Mouse (Mus musculus) erythroblast, embryonic 14.5 days (primary cell): ENCODE results near the gene Ntng1.

Experiments
- GATA1 ChIP-seq: IDR thresholded peaks from 2 replicates; pipeline ENCODE4 v1.6.1; 2012; ENCODE audit warnings: low read length, inconsistent platforms, mixed read lengths
- TAL1 ChIP-seq: IDR thresholded peaks from 3 replicates; pipeline ENCODE4 v1.6.1; 2012; ENCODE audit warnings: low read length, inconsistent platforms, mixed read lengths

DNA sequence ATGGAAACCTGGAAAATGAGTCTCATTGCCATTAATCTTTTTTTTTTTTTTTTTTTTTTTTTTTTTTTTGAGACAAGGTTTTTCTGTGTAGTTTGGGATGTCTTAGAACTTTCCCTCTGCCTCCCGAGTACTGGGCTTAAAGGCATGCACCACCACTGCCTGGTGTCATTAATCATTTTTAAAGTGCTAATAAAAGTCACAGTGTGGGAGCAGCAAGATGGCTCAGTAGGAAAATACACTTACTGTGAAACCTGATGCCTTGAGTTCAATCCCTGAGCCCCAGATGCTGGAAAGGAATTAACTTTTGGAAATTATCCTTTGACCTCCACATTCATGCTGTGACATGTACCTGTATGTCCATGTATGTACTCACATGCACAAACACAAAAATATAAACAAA is 253.2 kb downstream of the Ntng1 start:
- no peak for TF ChIP-seq GATA1
- no peak for TF ChIP-seq TAL1
